Mouse (Mus musculus): ENCODE measurements around the gene Litaf. TPM values are rescaled to one million over a fixed set of nuclear protein-coding genes. Genes with fewer than 3 reads are reported as not detected.

Gene Litaf
- total and polyA plus RNA-seq, 3 experiments: 97.5 to 178 (median 154) TPM

DNA sequence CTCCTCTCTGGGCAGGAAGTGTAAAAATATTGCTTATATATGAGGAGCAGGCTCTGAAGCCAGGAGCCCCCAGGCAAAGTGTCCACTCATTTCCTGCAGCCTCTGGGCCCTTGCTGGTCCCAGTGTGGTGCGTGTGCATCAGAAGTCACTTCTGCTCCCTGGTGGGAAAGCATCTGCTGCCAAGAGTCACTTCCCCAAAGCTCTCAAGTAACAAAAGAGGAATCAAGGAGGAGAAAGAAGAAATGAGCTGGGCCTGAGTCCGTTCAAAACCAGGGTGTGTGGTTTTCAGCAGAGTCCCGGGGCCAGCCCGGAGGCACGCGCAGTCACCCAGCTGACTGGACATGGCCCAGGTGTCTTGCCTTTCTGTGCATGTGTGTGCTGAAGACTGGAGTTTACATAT lies 59.9 kb downstream of the Litaf start:
- H3K27me3 ChIP-seq (replicated peaks): no peaks in the 10 kb centered on the region
- H3K79me2 ChIP-seq (replicated peaks; ENCODE audit: control insufficient read depth, extremely low read depth, insufficient read depth, poor library complexity, severe bottlenecking): no peaks in the 10 kb centered on the region
- no peaks in the 10 kb centered on the region for H3K36me3 ChIP-seq (replicated peaks in 1 of 2; ENCODE audit: control insufficient read depth in 1 of 2, insufficient read depth in 1 of 2, low read length in 1 of 2)
- H3K27ac ChIP-seq (ENCODE audit: insufficient read depth, low read depth): peak overlapping the region; percentile 43; the same call in 1 of the 2 replicates
- dilution Hi-C loops (cut with MboI; ENCODE audit: extremely low pct_ligation_motif_present, extremely low pct_unique_long_range_greater_than_20kb, low sequenced_read_pairs) (no loop called here), in situ Hi-C loops (cut with MboI; ENCODE audit: low pct_ligation_motif_present, low pct_unique_long_range_greater_than_20kb, low sequenced_read_pairs) (no loop called here)
- H3K4me3 ChIP-seq (replicated peaks in 1 of 3; ENCODE audit: low read depth in 2 of 3, low read length in 2 of 3, poor library complexity in 1 of 3): no peak overlapping the region
- no peak overlapping the region for H3K9ac ChIP-seq (ENCODE audit: insufficient read depth, low read depth)
- DNase-seq (ENCODE audit: extremely low read depth): peak; percentile 83
- H3K4me1 ChIP-seq (ENCODE audit: control insufficient read depth in 1 of 2, insufficient read depth in 2 of 2): peaks cover 23 to 56% of the 10 kb centered on the region in 2 experiments
- no peak overlapping the region for H3K4me2 ChIP-seq (ENCODE audit: insufficient read depth, low read depth, poor library complexity, severe bottlenecking)
- TF ChIP-seq MEF2A (IDR thresholded peaks at IDR 0.05; ENCODE audit: borderline replicate concordance, low read depth, low read length) (peak; percentile 78), ETS1 (conservative IDR thresholded peaks at IDR 0.05; ENCODE audit: low read depth, low read length) (peak; percentile 93), POLR2AphosphoS2 (IDR thresholded peaks at IDR 0.05; ENCODE audit: low read depth, low read length) (no peak), ZKSCAN1 (IDR thresholded peaks at IDR 0.05; ENCODE audit: borderline replicate concordance, low read depth, low read length) (no peak), ZC3H11A (IDR thresholded peaks at IDR 0.05; ENCODE audit: low read depth, low read length) (no peak), RCOR1 (conservative IDR thresholded peaks at IDR 0.05; ENCODE audit: low read depth, low read length) (peak; percentile 85), MXI1 (IDR thresholded peaks at IDR 0.05; ENCODE audit: low read depth, low read length) (peak; percentile 87), ELF1 (IDR thresholded peaks at IDR 0.05; ENCODE audit: low read depth, low read length) (peak; percentile 51; the same call in 1 of the 2 replicates), PAX5 (IDR thresholded peaks at IDR 0.05; ENCODE audit: low read length) (no peak), RAD21 (IDR thresholded peaks at IDR 0.05; ENCODE audit: low read depth, low read length) (peak; percentile 14), CHD2 (IDR thresholded peaks at IDR 0.05; ENCODE audit: low read length) (0 out of 2 replicates have a peak, but pooled peaks have one; percentile 37), BHLHE40 (IDR thresholded peaks at IDR 0.05; ENCODE audit: low read depth, low read length) (peak; percentile 96), E2F4 (IDR thresholded peaks at IDR 0.05; ENCODE audit: insufficient replicate concordance, low read depth, low read length) (no peak), SMC3 (IDR thresholded peaks at IDR 0.05; ENCODE audit: low read depth, low read length) (peak; percentile 34), USF2 (conservative IDR thresholded peaks at IDR 0.05; ENCODE audit: low read depth, low read length) (no peak), TBP (conservative IDR thresholded peaks at IDR 0.05; ENCODE audit: low read depth, low read length) (no peak), KAT2A (IDR thresholded peaks at IDR 0.05; ENCODE audit: insufficient replicate concordance, low read length) (0 out of 2 replicates have a peak, but pooled peaks have one; percentile 45), JUN (IDR thresholded peaks at IDR 0.05; ENCODE audit: insufficient read depth, low read depth, low read length) (no peak), POLR2A (IDR thresholded peaks at IDR 0.05; ENCODE audit: low read depth, low read length) (0 out of 2 replicates have a peak, but pooled peaks have one; percentile 36), NELFE (IDR thresholded peaks at IDR 0.05; ENCODE audit: low read depth, low read length) (peak; percentile 39; the same call in 1 of the 2 replicates), UBTF (IDR thresholded peaks at IDR 0.05; ENCODE audit: low read depth, low read length) (peak; percentile 81; the same call in 1 of the 2 replicates), GABPA (IDR thresholded peaks at IDR 0.05; ENCODE audit: insufficient replicate concordance, low read depth, low read length) (no peak), MAFK (IDR thresholded peaks at IDR 0.05; ENCODE audit: insufficient replicate concordance, low read length) (0 out of 2 replicates have a peak, but pooled peaks have one; percentile 30), HCFC1 (IDR thresholded peaks at IDR 0.05; ENCODE audit: low read depth, low read length) (peak; percentile 35; the same call in 1 of the 2 replicates), SIN3A (IDR thresholded peaks at IDR 0.05; ENCODE audit: low read length) (peak; percentile 86), USF1 (IDR thresholded peaks at IDR 0.05; ENCODE audit: low read depth, low read length) (no peak), MYC (IDR thresholded peaks at IDR 0.05; ENCODE audit: low read depth, low read length) (peak; percentile 79; the same call in 1 of the 2 replicates), MAZ (IDR thresholded peaks at IDR 0.05; ENCODE audit: low read depth, low read length) (peak; percentile 71; the same call in 1 of the 2 replicates), MAX (IDR thresholded peaks at IDR 0.05; ENCODE audit: low read length) (peak; percentile 74), ZMIZ1 (IDR thresholded peaks at IDR 0.05; ENCODE audit: low read depth, low read length) (0 out of 2 replicates have a peak, but pooled peaks have one; percentile 32), EP300 (IDR thresholded peaks at IDR 0.05; ENCODE audit: low read length) (peak; percentile 88), NRF1 (IDR thresholded peaks at IDR 0.05; ENCODE audit: low read depth, low read length) (peak; percentile 49; the same call in 1 of the 2 replicates), IRF4 (IDR thresholded peaks at IDR 0.05; ENCODE audit: low read depth, low read length) (peak; percentile 72), ZNF384 (IDR thresholded peaks at IDR 0.05; ENCODE audit: low read depth, low read length) (no peak), CTCF (conservative IDR thresholded peaks at IDR 0.05 in 1 of 2, IDR thresholded peaks at IDR 0.05 in 1 of 2; ENCODE audit: low read depth in 2 of 2, low read length in 2 of 2) (no peak), TCF12 (IDR thresholded peaks at IDR 0.05; ENCODE audit: low read depth, low read length) (peak; percentile 87), CHD1 (IDR thresholded peaks at IDR 0.05; ENCODE audit: low read depth, low read length) (no peak), JUND (conservative IDR thresholded peaks at IDR 0.05; ENCODE audit: low read depth, low read length) (0 out of 2 replicates have a peak, but pooled peaks have one; percentile 20)
- peaks cover 11% of the 10 kb centered on the region for H3K9me3 ChIP-seq (replicated peaks; ENCODE audit: low read length)
